Mouse (Mus musculus) midbrain, embryonic 11.5 days (tissue): Measurements from ENCODE around the gene Copa. TPM values are rescaled to one million over a fixed set of nuclear protein-coding genes. Genes with fewer than 3 reads are reported as not detected.
A peak's percentile ranks its signal among the peaks of the same experiment; 100 is the strongest.

Experiments used
- ATAC-seq: fragments of 200-750 bp; cut with Nextera tagmentation; 2 replicates; pipeline ENCODE4 v1.8.0; 2017; ENCODE audit warnings: moderate TSS enrichment, moderate library complexity; ENCODE audit not compliant: low FRiP score
- DNase-seq: peaks from one replicate; pipeline ENCODE4 v3.0.0; 2015; ENCODE audit warnings: low spot score; ENCODE audit errors: missing footprints
- H3K27ac ChIP-seq: fragments of 300-500 bp; sonication (generic); 2 replicates; pipeline ENCODE4 v1.5.1; 2014; ENCODE audit warnings: low read depth, low read length
- H3K27me3 ChIP-seq: fragments of 300-500 bp; sonication (generic); 2 replicates; pipeline ENCODE4 v1.6.1; 2014; ENCODE audit warnings: mild to moderate bottlenecking, low read length, moderate library complexity, mixed read lengths; ENCODE audit not compliant: control insufficient read depth, insufficient read depth
- H3K36me3 ChIP-seq: fragments of 300-500 bp; sonication (generic); 2 replicates; pipeline ENCODE4 v1.6.1; 2014; ENCODE audit warnings: mild to moderate bottlenecking, low read length, moderate library complexity, mixed read lengths; ENCODE audit not compliant: control insufficient read depth, insufficient read depth
- H3K4me1 ChIP-seq: fragments of 300-500 bp; sonication (generic); 2 replicates; pipeline ENCODE4 v1.6.1; 2014; ENCODE audit warnings: low read length; ENCODE audit not compliant: control insufficient read depth, insufficient read depth
- H3K4me2 ChIP-seq: fragments of 300-500 bp; sonication (generic); 2 replicates; pipeline ENCODE4 v1.6.1; 2014; ENCODE audit warnings: mild to moderate bottlenecking, moderate library complexity
- H3K4me3 ChIP-seq: fragments of 300-500 bp; sonication (generic); 2 replicates; pipeline ENCODE4 v1.5.1; 2014; ENCODE audit warnings: low read depth, low read length
- H3K9ac ChIP-seq: fragments of 300-500 bp; sonication (generic); 2 replicates; pipeline ENCODE4 v1.6.1; 2014; ENCODE audit warnings: low read length
- H3K9me3 ChIP-seq: fragments of 300-500 bp; sonication (generic); 2 replicates; pipeline ENCODE4 v1.6.1; 2016; ENCODE audit warnings: low read length; ENCODE audit not compliant: control insufficient read depth
- WGBS: fragments of 180-500 bp; shearing (Covaris S2); extraction: QIAGEN DNeasy Blood & Tissue Kit; methylation state at CpG from one replicate; pipeline ENCODE4 v1.1.7; 2014; 5-methylcytosine and 5-hydroxymethylcytosine counted together
- polyA plus RNA-seq: library from polyadenylated mRNA; unstranded; fragments of >200 nt; fragmentation: Nextera tagmentation; extraction: Ambion mirVana; gene quantifications from 2 replicates; pipeline ENCODE4 v1.2.1, GENCODE M21; 2014

Gene Copa
- polyA plus RNA-seq, 1 experiment from 2014 or later: 178 TPM

GRCm38 (mm10) chr1:172128563-172128962 is 46.2 kb downstream of the Copa start:
- Histone ChIP-seq H3K4me2 (no peak overlapping the region), H3K4me3 (no peak overlapping the region), H3K9me3 (no peaks in the 10 kb centered on the region), H3K27ac (no peak overlapping the region), H3K4me1 (peaks cover 10% of the 10 kb centered on the region), H3K27me3 (no peaks in the 10 kb centered on the region), H3K36me3 (peaks cover 31% of the 10 kb centered on the region), H3K9ac (no peak overlapping the region)
- DNase-seq (no peak), ATAC-seq (no peak)
- 94% methylated on average over 15 of the region's 15 CpGs for WGBS

GRCm38 (mm10) chr1:172129108-172129507 is 46.8 kb downstream of the Copa start:
- H3K4me3 ChIP-seq: no peak overlapping the region
- no peak for ATAC-seq
- peaks cover 33% of the 10 kb centered on the region for H3K36me3 ChIP-seq
- 81% methylated on average over 2 of the region's 2 CpGs for WGBS
- no peaks in the 10 kb centered on the region for H3K27me3 ChIP-seq
- peak; percentile 65 for DNase-seq
- H3K27ac ChIP-seq: no peak overlapping the region
- no peak overlapping the region for H3K4me2 ChIP-seq
- no peak overlapping the region for H3K9ac ChIP-seq
- peaks cover 10% of the 10 kb centered on the region for H3K4me1 ChIP-seq
- no peaks in the 10 kb centered on the region for H3K9me3 ChIP-seq

DNA sequence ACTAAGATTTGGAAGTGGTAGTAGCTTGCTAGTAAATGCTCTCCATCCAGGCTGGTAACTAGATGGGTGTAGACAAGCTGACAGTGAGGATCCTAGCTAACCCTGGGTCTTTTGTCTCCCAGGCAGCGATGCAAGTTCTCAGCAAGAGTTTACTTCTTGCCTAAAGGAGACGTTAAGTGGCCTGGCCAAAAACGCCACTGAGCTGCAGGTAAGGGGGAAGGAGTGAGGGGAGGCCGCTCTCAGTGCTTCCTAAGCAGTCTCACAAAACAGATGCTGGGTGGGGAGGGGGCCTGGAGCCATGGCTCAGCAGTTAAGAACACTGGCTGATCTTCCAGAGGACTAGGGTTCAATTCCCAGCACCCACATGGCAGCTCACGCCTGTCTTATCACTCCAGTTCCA is 47.5 kb downstream of the Copa start:
- Histone ChIP-seq H3K4me2 (no peak overlapping the region), H3K9me3 (no peaks in the 10 kb centered on the region), H3K27me3 (no peaks in the 10 kb centered on the region), H3K36me3 (peaks cover 40% of the 10 kb centered on the region), H3K4me1 (peaks cover 10% of the 10 kb centered on the region), H3K4me3 (no peak overlapping the region), H3K9ac (no peak overlapping the region), H3K27ac (no peak overlapping the region)
- WGBS: 96% methylated on average over 5 of the region's 5 CpGs
- DNase-seq (peak; percentile 82), ATAC-seq (no peak)

- no peak for ATAC-seq
Measured at GRCm38 (mm10) chr1:172132319-172132718, 50.0 kb downstream of the Copa start.

GRCm38 (mm10) chr1:172133535-172133934 is 51.2 kb downstream of the Copa start:
- 91% methylated on average over 7 of the region's 7 CpGs for WGBS

More at GRCm38 (mm10) chr1:172132319-172132718, 50.0 kb downstream of the Copa start:
- Histone ChIP-seq H3K9ac (no peak overlapping the region), H3K4me3 (no peak overlapping the region), H3K9me3 (no peaks in the 10 kb centered on the region), H3K27me3 (no peaks in the 10 kb centered on the region), H3K36me3 (peaks cover 41% of the 10 kb centered on the region), H3K27ac (no peak overlapping the region), H3K4me1 (peaks cover 5% of the 10 kb centered on the region), H3K4me2 (no peak overlapping the region)
- no peak for DNase-seq
- WGBS: 93% methylated on average over 7 of the region's 7 CpGs

DNA sequence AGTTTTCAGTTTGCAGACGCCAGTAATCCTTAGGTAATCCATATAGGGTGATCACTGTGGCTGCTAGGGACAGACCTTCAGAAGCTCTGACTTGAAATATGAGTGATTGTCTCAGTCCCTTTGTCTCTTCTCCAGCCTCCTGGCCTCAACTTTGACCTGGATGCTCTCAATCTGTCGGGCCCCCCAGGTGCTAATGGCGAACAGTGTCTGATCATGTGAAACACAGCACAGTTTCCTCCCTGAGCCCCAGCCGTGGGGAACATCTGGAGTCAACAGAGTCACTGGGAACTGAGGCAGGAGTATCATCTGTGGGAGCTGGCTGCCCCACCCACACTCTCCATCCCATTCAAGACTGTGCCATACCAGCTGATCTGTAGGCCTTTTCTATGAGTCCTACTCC is 51.7 kb downstream of the Copa start:
- ATAC-seq: no peak
- WGBS: 89% methylated on average over 4 of the region's 4 CpGs

More at GRCm38 (mm10) chr1:172133535-172133934, 51.2 kb downstream of the Copa start:
- Histone ChIP-seq H3K9ac (no peak overlapping the region), H3K27me3 (no peaks in the 10 kb centered on the region), H3K27ac (no peak overlapping the region), H3K36me3 (peaks cover 39% of the 10 kb centered on the region), H3K4me3 (no peak overlapping the region), H3K4me1 (no peaks in the 10 kb centered on the region), H3K4me2 (no peak overlapping the region), H3K9me3 (no peaks in the 10 kb centered on the region)
- ATAC-seq (no peak), DNase-seq (no peak)

DNA sequence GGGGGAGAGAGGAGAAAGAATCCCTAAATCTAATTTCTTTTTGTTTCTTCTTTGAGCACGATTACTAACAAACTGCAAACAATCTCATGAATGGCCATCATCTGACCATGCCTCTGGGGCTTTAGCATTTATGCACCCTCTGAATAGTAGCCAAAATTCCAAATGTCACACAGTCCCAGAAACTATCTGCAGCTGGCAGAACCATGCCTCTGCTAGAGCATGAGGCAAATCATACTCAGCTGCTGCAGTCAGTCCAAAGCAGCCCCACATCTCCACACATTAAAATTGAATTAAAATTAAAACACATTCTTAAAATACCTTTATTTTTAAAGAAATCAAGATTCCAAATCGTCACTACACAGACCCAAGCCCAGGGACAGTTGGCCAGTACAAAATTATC is 57.8 kb downstream of the Copa start:
- DNase-seq: no peak
- no peaks in the 10 kb centered on the region for H3K36me3 ChIP-seq

More for the DNA sequence above, 51.7 kb downstream of the Copa start:
- H3K36me3 ChIP-seq: peaks cover 37% of the 10 kb centered on the region
- no peak overlapping the region for H3K27ac ChIP-seq
- no peak overlapping the region for H3K4me3 ChIP-seq
- no peak for DNase-seq
- H3K9me3 ChIP-seq: no peaks in the 10 kb centered on the region
- no peaks in the 10 kb centered on the region for H3K27me3 ChIP-seq
- no peaks in the 10 kb centered on the region for H3K4me1 ChIP-seq
- no peak overlapping the region for H3K9ac ChIP-seq
- H3K4me2 ChIP-seq: no peak overlapping the region

DNA sequence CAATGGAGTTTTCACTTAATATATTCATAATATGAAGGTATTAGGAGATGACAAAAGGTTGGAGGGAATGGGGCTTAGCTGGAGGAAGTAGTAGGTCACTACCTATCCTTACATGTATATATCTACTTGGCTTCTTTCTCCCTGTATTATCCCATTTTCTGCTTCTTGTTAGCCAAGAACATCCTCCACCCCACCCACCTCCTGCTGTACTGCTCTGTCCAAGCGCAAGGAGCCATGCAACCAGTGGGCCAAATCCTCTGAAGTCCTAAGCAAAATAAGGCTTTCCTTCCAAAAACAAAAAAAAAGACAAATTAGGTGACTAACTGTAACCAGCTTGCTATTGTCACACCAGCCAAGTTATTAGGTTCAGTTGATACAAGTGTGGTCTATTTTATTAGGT is 58.5 kb downstream of the Copa start:
- Histone ChIP-seq H3K27me3 (no peaks in the 10 kb centered on the region), H3K4me2 (no peak overlapping the region), H3K4me3 (no peak overlapping the region), H3K27ac (no peak overlapping the region), H3K4me1 (no peaks in the 10 kb centered on the region), H3K36me3 (no peaks in the 10 kb centered on the region), H3K9ac (no peak overlapping the region), H3K9me3 (no peaks in the 10 kb centered on the region)
- WGBS: 82% methylated on average over 1 of the region's 1 CpGs
- ATAC-seq (no peak), DNase-seq (no peak)

More for the DNA sequence above, 57.8 kb downstream of the Copa start:
- 87% methylated on average over 2 of the region's 2 CpGs for whole genome bisulfite sequencing
- Histone ChIP-seq H3K4me3 (no peak overlapping the region), H3K4me1 (no peaks in the 10 kb centered on the region), H3K9me3 (no peaks in the 10 kb centered on the region), H3K4me2 (no peak overlapping the region), H3K27ac (no peak overlapping the region), H3K9ac (no peak overlapping the region), H3K27me3 (no peaks in the 10 kb centered on the region)
- no peak for ATAC-seq

- no peaks in the 10 kb centered on the region for H3K27me3 ChIP-seq
- H3K4me3 ChIP-seq: no peak overlapping the region
- H3K36me3 ChIP-seq: no peaks in the 10 kb centered on the region
- H3K4me1 ChIP-seq: no peaks in the 10 kb centered on the region
- DNase-seq (no peak), ATAC-seq (no peak)
- no peaks in the 10 kb centered on the region for H3K9me3 ChIP-seq
- WGBS: 88% methylated on average over 3 of the region's 3 CpGs
- no peak overlapping the region for H3K4me2 ChIP-seq
- H3K9ac ChIP-seq: no peak overlapping the region
- H3K27ac ChIP-seq: no peak overlapping the region
Measured at GRCm38 (mm10) chr1:172141529-172141928, 59.2 kb downstream of the Copa start.

- 31% methylated on average over 1 of the region's 1 CpGs for WGBS
- Histone ChIP-seq H3K4me3 (no peak overlapping the region), H3K27ac (no peak overlapping the region), H3K9ac (no peak overlapping the region), H3K9me3 (no peaks in the 10 kb centered on the region), H3K27me3 (no peaks in the 10 kb centered on the region), H3K4me2 (no peak overlapping the region), H3K36me3 (no peaks in the 10 kb centered on the region), H3K4me1 (no peaks in the 10 kb centered on the region)
- ATAC-seq: no peak
- no peak for DNase-seq
Measured at GRCm38 (mm10) chr1:172143570-172143969, 61.2 kb downstream of the Copa start.
